Mouse (Mus musculus) liver, embryonic 16.5 days (tissue): Measurements from ENCODE around the gene Dnase1l1. TPM values are rescaled to one million over a fixed set of nuclear protein-coding genes. Genes with fewer than 3 reads are reported as not detected.
A peak's percentile ranks its signal among the peaks of the same experiment; 100 is the strongest.

Source experiments
- ATAC-seq: fragments of 200-750 bp; cut with Nextera tagmentation; 2 replicates; pipeline ENCODE4 v1.8.0; 2017; ENCODE audit warnings: low read depth, mild to moderate bottlenecking, moderate number of reproducible peaks, moderate library complexity
- H3K27ac ChIP-seq: fragments of 300-500 bp; sonication (generic); 2 replicates; pipeline ENCODE4 v1.5.1; 2014; ENCODE audit warnings: mild to moderate bottlenecking, low read length
- H3K27me3 ChIP-seq: fragments of 300-500 bp; sonication (generic); 2 replicates; pipeline ENCODE4 v1.6.1; 2014; ENCODE audit warnings: low read depth, low read length, mixed read lengths; ENCODE audit not compliant: control insufficient read depth, insufficient read depth
- H3K36me3 ChIP-seq: fragments of 300-500 bp; sonication (generic); 2 replicates; pipeline ENCODE4 v1.6.1; 2014; ENCODE audit warnings: mild to moderate bottlenecking; ENCODE audit not compliant: control insufficient read depth, insufficient read depth
- H3K4me1 ChIP-seq: fragments of 300-500 bp; sonication (generic); 2 replicates; pipeline ENCODE4 v1.6.1; 2014; ENCODE audit warnings: low read depth, low read length, mixed read lengths; ENCODE audit not compliant: control insufficient read depth
- H3K4me2 ChIP-seq: fragments of 300-500 bp; sonication (generic); 2 replicates; pipeline ENCODE4 v1.6.1; 2014; ENCODE audit warnings: low read depth, low read length, mixed read lengths
- H3K4me3 ChIP-seq: fragments of 300-500 bp; sonication (generic); 2 replicates; pipeline ENCODE4 v1.5.1; 2014; ENCODE audit warnings: low read depth, mild to moderate bottlenecking, low read length
- H3K9ac ChIP-seq: fragments of 300-500 bp; sonication (generic); 2 replicates; pipeline ENCODE4 v1.6.1; 2014; ENCODE audit warnings: low read depth, low read length
- H3K9me3 ChIP-seq: fragments of 300-500 bp; sonication (generic); replicated peaks from 2 replicates; pipeline ENCODE4 v1.6.1; 2016; ENCODE audit warnings: low read length; ENCODE audit not compliant: control insufficient read depth
- WGBS: fragments of 180-500 bp; shearing (Covaris S2); extraction: QIAGEN DNeasy Blood & Tissue Kit; methylation state at CpG from one replicate; pipeline ENCODE4 v1.1.7; 2014; ENCODE audit not compliant: insufficient replicate concordance; 5-methylcytosine and 5-hydroxymethylcytosine counted together
- polyA plus RNA-seq: library from polyadenylated mRNA; unstranded; fragments of >200 nt; fragmentation: Nextera tagmentation; extraction: Ambion mirVana; gene quantifications from 2 replicates; pipeline ENCODE4 v1.2.1, GENCODE M21; 2015

The Dnase1l1 gene
- polyA plus RNA-seq, 1 experiment from 2014 or later: 22.0 TPM

GRCm38 (mm10) chrX:74246693-74247092 is 35.4 kb downstream of the Dnase1l1 start:
- peaks cover 23% of the 10 kb centered on the region for H3K4me1 ChIP-seq
- peak overlapping the region; percentile 28; the same call in 1 of the 2 replicates for H3K9ac ChIP-seq
- H3K4me2 ChIP-seq: peak overlapping the region; percentile 91
- peak; percentile 9 for ATAC-seq
- H3K36me3 ChIP-seq: no peaks in the 10 kb centered on the region
- no peaks in the 10 kb centered on the region; the same call in 1 of the 2 replicates for H3K27me3 ChIP-seq
- WGBS: 23% methylated on average over 14 of the region's 15 CpGs
- H3K4me3 ChIP-seq: peak overlapping the region; percentile 63
- peak overlapping the region; percentile 50; the same call in 1 of the 2 replicates for H3K27ac ChIP-seq
- H3K9me3 ChIP-seq: no peaks in the 10 kb centered on the region

- Histone ChIP-seq H3K36me3 (no peaks in the 10 kb centered on the region), H3K9ac (peak overlapping the region; percentile 58), H3K27ac (peak overlapping the region; percentile 50), H3K27me3 (no peaks in the 10 kb centered on the region; the same call in 1 of the 2 replicates), H3K9me3 (no peaks in the 10 kb centered on the region), H3K4me1 (peaks cover 23% of the 10 kb centered on the region), H3K4me3 (peak overlapping the region; percentile 63), H3K4me2 (peak overlapping the region; percentile 91)
- ATAC-seq: peak; percentile 81
- 24% methylated on average over 38 of the region's 38 CpGs for WGBS
Measured at GRCm38 (mm10) chrX:74246213-74246681, 35.9 kb downstream of the Dnase1l1 start.

DNA sequence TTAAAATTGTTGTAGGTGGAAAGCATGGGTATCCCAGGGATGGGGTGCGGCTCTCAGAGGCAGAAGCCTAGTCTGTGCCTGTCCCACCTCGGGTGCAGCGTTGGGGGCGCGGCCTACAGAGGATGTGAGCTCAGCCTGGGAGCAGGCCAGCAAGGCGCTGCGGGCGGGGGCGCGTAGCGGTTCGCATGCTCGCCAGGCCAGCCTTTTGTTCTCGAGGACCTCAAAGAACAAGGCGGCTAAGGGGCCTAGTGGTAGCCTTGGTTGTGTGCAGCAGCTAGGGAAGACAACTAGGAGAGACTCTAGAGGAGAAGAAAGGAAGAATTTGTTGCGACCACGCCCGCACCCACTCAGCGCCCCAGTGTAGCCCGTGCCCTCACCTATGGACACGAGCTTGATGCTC is 36.5 kb downstream of the Dnase1l1 start:
- WGBS: 17% methylated on average over 21 of the region's 21 CpGs
- Histone ChIP-seq H3K36me3 (no peaks in the 10 kb centered on the region), H3K4me2 (peak overlapping the region; percentile 91), H3K27ac (peak overlapping the region; percentile 5), H3K9me3 (no peaks in the 10 kb centered on the region), H3K4me3 (peak overlapping the region; percentile 63), H3K4me1 (peaks cover 23% of the 10 kb centered on the region), H3K27me3 (no peaks in the 10 kb centered on the region; the same call in 1 of the 2 replicates), H3K9ac (peak overlapping the region; percentile 58)
- ATAC-seq: peak; percentile 19; the same call in 1 of the 2 replicates

GRCm38 (mm10) chrX:74245107-74245506 is 37.0 kb downstream of the Dnase1l1 start:
- no peaks in the 10 kb centered on the region; the same call in 1 of the 2 replicates for H3K27me3 ChIP-seq
- no peak for ATAC-seq
- peak overlapping the region; percentile 63 for H3K4me3 ChIP-seq
- peak overlapping the region; percentile 91 for H3K4me2 ChIP-seq
- no peaks in the 10 kb centered on the region for H3K36me3 ChIP-seq
- WGBS: 24% methylated on average over 1 of the region's 1 CpGs
- H3K9ac ChIP-seq: no peak overlapping the region
- peaks cover 23% of the 10 kb centered on the region for H3K4me1 ChIP-seq
- no peaks in the 10 kb centered on the region for H3K9me3 ChIP-seq
- 0 out of 2 replicates have a peak overlapping the region, but pooled peaks have one; percentile 5 for H3K27ac ChIP-seq

DNA sequence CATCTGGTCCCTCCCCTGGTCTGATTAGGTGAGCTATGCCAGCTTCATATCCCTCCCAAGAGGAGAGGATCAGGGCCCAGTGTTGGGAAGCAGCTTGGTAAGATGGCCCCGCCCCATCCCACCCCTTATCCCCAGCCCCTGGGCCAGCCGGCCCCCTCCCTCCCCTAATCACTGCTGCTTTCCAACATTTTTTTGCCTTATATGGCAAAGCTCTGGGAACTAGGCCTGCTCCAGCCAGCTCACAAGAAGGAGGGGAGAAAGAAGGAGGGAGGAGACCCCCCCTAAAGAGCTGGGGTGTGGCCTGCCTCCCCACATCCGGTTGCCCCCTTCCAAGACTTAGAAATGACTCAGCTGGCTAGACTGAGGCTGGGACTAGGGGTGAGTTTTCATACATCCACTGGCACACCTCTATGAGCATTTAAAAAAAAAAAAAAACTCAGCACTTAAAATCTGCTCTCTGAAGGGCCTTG is 37.5 kb downstream of the Dnase1l1 start:
- H3K27me3 ChIP-seq: no peaks in the 10 kb centered on the region; the same call in 1 of the 2 replicates
- peak overlapping the region; percentile 42 for H3K4me2 ChIP-seq
- peak overlapping the region; percentile 63 for H3K4me3 ChIP-seq
- ATAC-seq: no peak; the same call in 1 of the 2 replicates
- 19% methylated on average over 3 of the region's 3 CpGs for WGBS
- no peaks in the 10 kb centered on the region for H3K9me3 ChIP-seq
- H3K36me3 ChIP-seq: no peaks in the 10 kb centered on the region
- H3K9ac ChIP-seq: no peak overlapping the region
- H3K4me1 ChIP-seq: peaks cover 23% of the 10 kb centered on the region
- H3K27ac ChIP-seq: 0 out of 2 replicates have a peak overlapping the region, but pooled peaks have one; percentile 33

DNA sequence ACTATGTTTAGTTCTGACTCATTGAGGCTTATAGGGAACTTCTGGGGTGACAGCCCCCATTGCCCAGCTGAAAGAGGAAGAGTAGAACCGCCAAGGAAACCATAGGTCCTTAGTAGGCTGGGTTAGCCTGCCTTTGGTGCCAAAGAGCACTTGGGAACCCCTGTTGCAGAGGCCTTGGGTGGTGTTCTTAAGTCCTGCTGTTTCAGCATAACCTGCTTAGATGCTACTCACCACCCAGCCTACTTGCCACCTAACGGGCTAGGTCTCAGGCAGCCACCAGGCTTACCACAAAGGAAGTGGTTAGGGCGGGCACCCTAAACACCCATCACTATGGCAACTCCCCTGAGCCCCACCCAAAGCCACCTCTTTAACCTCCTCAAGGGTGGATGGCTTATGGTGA is 38.3 kb downstream of the Dnase1l1 start:
- 18% methylated on average over 3 of the region's 3 CpGs for WGBS
- ATAC-seq: peak; percentile 46
- Histone ChIP-seq H3K9ac (no peak overlapping the region), H3K4me1 (peaks cover 20% of the 10 kb centered on the region), H3K36me3 (no peaks in the 10 kb centered on the region; the same call in 1 of the 2 replicates), H3K27ac (peak overlapping the region; percentile 37; the same call in 1 of the 2 replicates), H3K9me3 (no peaks in the 10 kb centered on the region), H3K4me3 (peak overlapping the region; percentile 35), H3K27me3 (no peaks in the 10 kb centered on the region), H3K4me2 (peak overlapping the region; percentile 42)

DNA sequence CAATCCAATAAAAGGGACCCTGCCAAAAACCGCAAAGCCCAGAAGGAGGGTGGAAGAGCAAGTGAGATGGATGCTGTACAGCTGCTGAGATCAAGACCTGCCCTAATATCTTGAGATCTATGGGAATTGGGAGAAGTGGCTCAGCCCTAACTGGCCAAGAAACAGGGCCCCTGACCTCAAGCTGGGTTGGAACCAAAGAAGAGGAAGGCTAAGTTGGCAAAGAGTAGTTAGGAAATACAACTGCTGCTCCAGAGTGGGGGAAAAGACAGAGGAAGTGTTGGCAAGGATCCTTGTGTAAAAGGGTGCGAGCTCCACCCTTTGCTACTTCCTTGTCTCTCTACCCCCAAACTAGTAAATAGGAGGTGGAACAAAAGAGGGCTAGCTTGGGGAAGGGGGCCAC is 38.7 kb downstream of the Dnase1l1 start:
- Histone ChIP-seq H3K27ac (peak overlapping the region; percentile 37), H3K4me3 (no peak overlapping the region; the same call in 1 of the 2 replicates), H3K4me2 (peak overlapping the region; percentile 42; the same call in 1 of the 2 replicates), H3K27me3 (no peaks in the 10 kb centered on the region), H3K9ac (no peak overlapping the region), H3K36me3 (no peaks in the 10 kb centered on the region; the same call in 1 of the 2 replicates), H3K4me1 (peaks cover 18% of the 10 kb centered on the region), H3K9me3 (no peaks in the 10 kb centered on the region)
- 66% methylated on average over 2 of the region's 2 CpGs for WGBS
- no peak for ATAC-seq

- H3K36me3 ChIP-seq: no peaks in the 10 kb centered on the region; the same call in none of the 2 replicates
- 79% methylated on average over 4 of the region's 4 CpGs for WGBS
Measured at GRCm38 (mm10) chrX:74240332-74240731, 41.8 kb downstream of the Dnase1l1 start.

GRCm38 (mm10) chrX:74233196-74233595 is 48.9 kb downstream of the Dnase1l1 start:
- Histone ChIP-seq H3K36me3 (no peaks in the 10 kb centered on the region; the same call in 1 of the 2 replicates), H3K9me3 (no peaks in the 10 kb centered on the region), H3K9ac (no peak overlapping the region), H3K4me3 (no peak overlapping the region), H3K4me1 (no peaks in the 10 kb centered on the region), H3K27me3 (no peaks in the 10 kb centered on the region), H3K27ac (no peak overlapping the region), H3K4me2 (no peak overlapping the region)
- 80% methylated on average over 5 of the region's 5 CpGs for WGBS
- no peak for ATAC-seq

More at GRCm38 (mm10) chrX:74240332-74240731, 41.8 kb downstream of the Dnase1l1 start:
- no peak overlapping the region for H3K4me3 ChIP-seq
- no peak overlapping the region for H3K9ac ChIP-seq
- no peak overlapping the region for H3K27ac ChIP-seq
- peaks cover 15% of the 10 kb centered on the region for H3K4me1 ChIP-seq
- no peaks in the 10 kb centered on the region for H3K27me3 ChIP-seq
- ATAC-seq: no peak
- no peak overlapping the region for H3K4me2 ChIP-seq
- no peaks in the 10 kb centered on the region for H3K9me3 ChIP-seq
